8 mouse cellular contexts compared by ENCODE assay signal in genomic region chr9:103624649-103625048, GRCm38 (mm10).
DNase-seq lines count a peak whose midpoint lies in the region; ATAC-seq and TF ChIP-seq lines count a peak whose summit lies in the region.

No protein-coding gene starts in this region.

- ATAC-seq in CD4-positive, CD25-positive, alpha-beta regulatory T cell, adult 4 months, result no peak
- peak; percentile 76 to 85 for ATAC-seq in hematopoietic stem cell, adult 5-6 weeks (replicated peaks in 1 of 2; ENCODE audit: insufficient read depth in 1 of 2, low FRiP score in 2 of 2, low TSS enrichment in 1 of 2, low read depth in 1 of 2, poor library complexity in 2 of 2, severe bottlenecking in 2 of 2)
- ATAC-seq in lung, postnatal 0 days, result peak; percentile 75

- DNase-seq in CD4-positive, CD25-positive, alpha-beta regulatory T cell, adult 2 months (ENCODE audit: low read depth, low spot score), result peak; percentile 82
- DNase-seq in brain, adult 2 months (ENCODE audit: low read depth, low spot score), result peak; percentile 94
- DNase-seq in fibroblast of lung, adult 2 months (ENCODE audit: low read depth), result peak; percentile 3
- peak; percentile 80 to 81 for DNase-seq in layer of hippocampus, adult 2 months (ENCODE audit: low spot score in 2 of 2)
- DNase-seq in lung, postnatal 0 days (ENCODE audit: low spot score), result peak; percentile 89
- peak; percentile 62 for DNase-seq in right cerebral cortex, postnatal 25 days

- no peaks in the 10 kb centered on the region for H3K27me3 ChIP-seq in lung, postnatal 0 days (replicated peaks; ENCODE audit: insufficient read depth, low read length)

- peak overlapping the region; percentile 74; the same call in 1 of the 2 replicates for H3K27ac ChIP-seq in layer of hippocampus, adult 2 months
- H3K27ac ChIP-seq in lung, postnatal 0 days (ENCODE audit: low read length), result no peak overlapping the region

- 24% methylated on average over 1 of the region's 1 CpGs for WGBS in lung, postnatal 0 days

- no peaks in the 10 kb centered on the region for H3K9me3 ChIP-seq in lung, postnatal 0 days (ENCODE audit: low read length)

- no peak overlapping the region for H3K4me2 ChIP-seq in lung, postnatal 0 days (replicated peaks; ENCODE audit: low read depth, low read length)

- H3K9ac ChIP-seq in lung, postnatal 0 days (replicated peaks; ENCODE audit: low read depth), result no peak overlapping the region

- no peak for TF ChIP-seq EP300 in lung, postnatal 0 days (IDR thresholded peaks at IDR 0.05)

- TF ChIP-seq CTCF in layer of hippocampus, adult 2 months (conservative IDR thresholded peaks at IDR 0.05), result peak; percentile 96
- TF ChIP-seq CTCF in lung, postnatal 0 days (IDR thresholded peaks at IDR 0.05), result peak; percentile 91

- H3K4me1 ChIP-seq in lung, postnatal 0 days (ENCODE audit: insufficient read depth, low read depth, low read length), result no peaks in the 10 kb centered on the region

- no peak overlapping the region for H3K4me3 ChIP-seq in layer of hippocampus, adult 2 months
- H3K4me3 ChIP-seq in lung, postnatal 0 days (ENCODE audit: low read depth, low read length), result no peak overlapping the region

- H3K36me3 ChIP-seq in lung, postnatal 0 days (ENCODE audit: insufficient read depth, low read length), result no peaks in the 10 kb centered on the region

Comparison
In these comparisons a context has a peak if more than half of its experiments do, and no peak if none do; other contexts are left out.
1. DNase-seq: peak in every context shown above with its lines; median percentile 94 in brain, adult 2 months; 89 in lung, postnatal 0 days; 82 in CD4-positive, CD25-positive, alpha-beta regulatory T cell, adult 2 months; 80 in layer of hippocampus, adult 2 months; 62 in right cerebral cortex, postnatal 25 days; 3 in fibroblast of lung, adult 2 months.